Mouse (Mus musculus) E14TG2a.4 (cell line): ENCODE results near the gene Agpat3.

ENCODE experiments used
- H3K27me3 ChIP-seq: 2 replicates; pipeline ENCODE4 v1.6.1; 2014; ENCODE audit warnings: low read length, control low read depth; ENCODE audit not compliant: insufficient read depth
- H3K36me3 ChIP-seq: 2 replicates; pipeline ENCODE4 v1.6.1; 2014; ENCODE audit warnings: low read length, control low read depth; ENCODE audit not compliant: insufficient read depth
- H3K4me1 ChIP-seq: replicated peaks from 2 replicates; pipeline ENCODE4 v1.6.1; 2014; ENCODE audit warnings: low read depth, low read length, control low read depth
- H3K4me3 ChIP-seq: replicated peaks from 2 replicates; pipeline ENCODE4 v1.5.1; 2014; ENCODE audit warnings: mild to moderate bottlenecking, low read length
- H3K9me3 ChIP-seq: 2 replicates; pipeline ENCODE4 v1.6.1; 2014; ENCODE audit warnings: low read length, control low read depth
- CTCF ChIP-seq: conservative IDR thresholded peaks from 2 replicates; pipeline ENCODE4 v1.5.1; 2014; ENCODE audit warnings: low read length
- NANOG ChIP-seq: IDR thresholded peaks from 2 replicates; pipeline ENCODE4 v1.6.1; 2014; ENCODE audit warnings: borderline replicate concordance, low read length, mixed read lengths
- POU5F1 ChIP-seq: IDR thresholded peaks from 2 replicates; pipeline ENCODE4 v1.6.1; 2014; ENCODE audit warnings: low read length, borderline replicate concordance

The Agpat3 gene

GRCm38 (mm10) chr10:78258142-78258675 is 94.1 kb downstream of the Agpat3 start:
- Histone ChIP-seq H3K4me1 (peaks cover 66% of the 10 kb centered on the region), H3K4me3 (no peak overlapping the region), H3K9me3 (peaks cover 11% of the 10 kb centered on the region), H3K36me3 (no peaks in the 10 kb centered on the region), H3K27me3 (no peaks in the 10 kb centered on the region; the same call in 1 of the 2 replicates)
- TF ChIP-seq POU5F1 (no peak), NANOG (no peak), CTCF (no peak)

DNA sequence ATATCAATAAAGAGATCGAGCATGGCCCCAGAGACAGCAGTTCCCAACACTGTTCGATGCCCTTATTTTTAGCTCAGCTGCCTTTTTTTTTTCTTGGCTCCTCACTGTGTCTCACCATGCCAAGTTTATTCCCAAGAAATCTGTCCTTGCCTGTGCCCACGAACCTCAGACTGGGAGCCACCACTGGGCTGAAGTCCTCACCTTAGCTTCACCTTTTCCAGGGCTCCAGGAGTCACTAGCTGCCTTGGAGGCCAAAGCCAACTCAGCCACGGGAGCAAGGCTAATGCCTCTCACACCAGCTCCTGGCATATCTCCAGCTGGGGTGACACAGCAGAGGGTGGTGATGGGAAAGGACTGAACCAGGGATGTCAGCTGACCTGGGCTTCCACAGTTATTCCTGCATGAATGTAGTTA is 96.6 kb downstream of the Agpat3 start:
- no peak for TF ChIP-seq POU5F1
- TF ChIP-seq NANOG: no peak
- no peak for TF ChIP-seq CTCF
- no peaks in the 10 kb centered on the region for H3K9me3 ChIP-seq
- H3K4me1 ChIP-seq: peaks cover 52% of the 10 kb centered on the region
- no peaks in the 10 kb centered on the region for H3K36me3 ChIP-seq
- H3K27me3 ChIP-seq: no peaks in the 10 kb centered on the region; the same call in 1 of the 2 replicates
- H3K4me3 ChIP-seq: no peak overlapping the region

DNA sequence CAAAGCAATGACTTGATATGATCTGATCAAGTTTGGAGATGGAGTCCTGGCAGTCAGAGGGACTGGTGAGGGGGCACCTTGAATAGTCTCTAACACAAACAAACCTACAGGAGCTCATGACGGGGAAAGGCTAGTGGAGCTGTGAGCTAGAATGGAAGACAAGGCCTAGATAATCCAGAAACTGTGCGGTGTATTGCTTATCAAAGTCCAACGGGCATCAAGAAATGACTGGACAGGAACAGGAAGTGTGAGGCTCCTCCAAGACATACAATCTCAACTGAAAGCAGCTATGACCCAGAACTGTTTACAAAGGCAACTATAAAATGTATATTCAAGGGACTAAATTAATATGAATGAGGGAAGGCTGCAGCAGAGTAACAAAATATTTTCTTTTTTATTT is 105.1 kb downstream of the Agpat3 start:
- Histone ChIP-seq H3K27me3 (peaks cover 43% of the 10 kb centered on the region), H3K4me3 (no peak overlapping the region), H3K36me3 (no peaks in the 10 kb centered on the region), H3K4me1 (peaks cover 18% of the 10 kb centered on the region), H3K9me3 (no peaks in the 10 kb centered on the region)
- no peak for TF ChIP-seq NANOG
- TF ChIP-seq POU5F1: no peak
- TF ChIP-seq CTCF: no peak

DNA sequence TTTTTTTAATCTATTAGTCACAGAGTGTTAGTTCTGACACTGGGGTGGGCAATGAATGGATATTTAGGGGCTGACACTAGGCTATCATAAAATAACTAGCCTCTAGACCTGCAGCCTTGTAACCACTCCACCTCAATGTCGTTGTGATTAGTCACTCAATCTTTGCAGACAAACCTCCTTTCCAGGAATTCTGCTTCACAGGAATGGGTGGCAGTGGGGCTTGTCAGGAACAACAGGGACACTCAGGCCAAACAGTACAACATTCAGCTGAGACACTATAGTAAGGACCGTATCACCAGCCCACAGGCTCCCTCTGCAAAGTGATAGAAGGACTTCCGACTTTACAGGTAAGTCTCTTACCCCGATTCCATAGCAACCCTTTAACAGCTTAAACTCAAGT is 105.6 kb downstream of the Agpat3 start:
- Histone ChIP-seq H3K36me3 (no peaks in the 10 kb centered on the region), H3K4me3 (no peak overlapping the region), H3K9me3 (no peaks in the 10 kb centered on the region), H3K4me1 (peaks cover 18% of the 10 kb centered on the region), H3K27me3 (peaks cover 43% of the 10 kb centered on the region)
- no peak for TF ChIP-seq CTCF
- no peak for TF ChIP-seq NANOG
- TF ChIP-seq POU5F1: no peak

- Histone ChIP-seq H3K4me3 (peak overlapping the region; percentile 88), H3K4me1 (peaks cover 18% of the 10 kb centered on the region)
These were observed 107.1 kb downstream of the Agpat3 start for GRCm38 (mm10) chr10:78245225-78245547.

GRCm38 (mm10) chr10:78244438-78245224 is 107.7 kb downstream of the Agpat3 start, which contains the start of gene Trappc10:
TSS of gene Trappc10 (minus strand) at chr10:78244641.
- Histone ChIP-seq H3K4me3 (peak within 1 kb of the TSS; percentile 88), H3K27me3 (peaks cover 38% of the 10 kb centered on the region), H3K36me3 (no peaks in the 10 kb centered on the region), H3K9me3 (no peaks in the 10 kb centered on the region), H3K4me1 (peaks cover 18% of the 10 kb centered on the region)
- TF ChIP-seq NANOG: no peak

More at GRCm38 (mm10) chr10:78245225-78245547, 107.1 kb downstream of the Agpat3 start:
- no peak for TF ChIP-seq NANOG
- no peak for TF ChIP-seq CTCF
- no peak for TF ChIP-seq POU5F1
- Histone ChIP-seq H3K9me3 (no peaks in the 10 kb centered on the region), H3K27me3 (peaks cover 39% of the 10 kb centered on the region), H3K36me3 (no peaks in the 10 kb centered on the region)

GRCm38 (mm10) chr10:78244058-78244437 is 108.2 kb downstream of the Agpat3 start:
- no peaks in the 10 kb centered on the region for H3K9me3 ChIP-seq

GRCm38 (mm10) chr10:78238926-78239325 is 113.4 kb downstream of the Agpat3 start:
- H3K27me3 ChIP-seq: peaks cover 11% of the 10 kb centered on the region
- H3K4me3 ChIP-seq: no peak overlapping the region
- no peak for TF ChIP-seq NANOG
- TF ChIP-seq POU5F1: no peak
- TF ChIP-seq CTCF: no peak
- H3K36me3 ChIP-seq: peaks cover 14% of the 10 kb centered on the region
- H3K9me3 ChIP-seq: no peaks in the 10 kb centered on the region
- H3K4me1 ChIP-seq: peaks cover 10% of the 10 kb centered on the region

More at GRCm38 (mm10) chr10:78244058-78244437, 108.2 kb downstream of the Agpat3 start:
- no peaks in the 10 kb centered on the region for H3K36me3 ChIP-seq
- peak overlapping the region; percentile 88 for H3K4me3 ChIP-seq
- H3K4me1 ChIP-seq: peaks cover 18% of the 10 kb centered on the region
- TF ChIP-seq POU5F1: no peak
- TF ChIP-seq CTCF: no peak
- no peak for TF ChIP-seq NANOG
- peaks cover 34% of the 10 kb centered on the region for H3K27me3 ChIP-seq

DNA sequence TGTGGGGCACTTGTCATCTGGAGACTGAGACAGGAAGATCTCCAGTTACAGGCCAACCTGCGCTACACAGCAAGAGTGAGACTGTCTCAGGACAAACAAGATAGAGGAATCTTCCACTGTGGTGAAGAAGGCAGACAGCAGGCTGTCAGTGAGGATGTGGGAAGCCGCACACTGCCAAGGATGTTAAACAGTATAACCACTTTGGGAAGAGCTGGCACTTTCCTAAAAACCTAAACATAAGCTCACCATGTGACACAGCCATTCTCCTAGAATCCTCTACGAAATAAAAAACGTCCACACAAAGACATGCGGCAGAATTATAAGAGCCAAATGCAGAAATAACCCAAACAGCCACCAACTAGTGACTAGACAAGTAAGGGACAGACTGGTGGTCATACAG is 114.0 kb downstream of the Agpat3 start:
- H3K9me3 ChIP-seq: no peaks in the 10 kb centered on the region
- no peak for TF ChIP-seq NANOG
- no peak for TF ChIP-seq CTCF
- TF ChIP-seq POU5F1: no peak
- H3K36me3 ChIP-seq: peaks cover 14% of the 10 kb centered on the region
- no peak overlapping the region for H3K4me3 ChIP-seq
- H3K4me1 ChIP-seq: peaks cover 8% of the 10 kb centered on the region
- peaks cover 6% of the 10 kb centered on the region; the same call in 1 of the 2 replicates for H3K27me3 ChIP-seq
